Mouse (Mus musculus): ENCODE data around the gene Macrod2.

The Macrod2 gene

GRCm38 (mm10) chr2:141201303-141202014, 806.4 kb downstream of the Macrod2 start:
- peak; percentile 52 for DNase-seq (ENCODE audit: inconsistent ontology term)

- DNase-seq (ENCODE audit: inconsistent ontology term) = peak; percentile 5
These were observed 806.9 kb downstream of the Macrod2 start for GRCm38 (mm10) chr2:141202015-141202364.

- DNase-seq (ENCODE audit: inconsistent ontology term) = no peak
These were observed 816.2 kb downstream of the Macrod2 start for GRCm38 (mm10) chr2:141211346-141211745.

GRCm38 (mm10) chr2:141212291-141212690, 817.2 kb downstream of the Macrod2 start:
- no peak for DNase-seq (ENCODE audit: inconsistent ontology term)

- DNase-seq (ENCODE audit: inconsistent ontology term) = no peak
These were observed 822.4 kb downstream of the Macrod2 start for GRCm38 (mm10) chr2:141217490-141217889.

- no peak for DNase-seq (ENCODE audit: inconsistent ontology term)
These were observed 822.8 kb downstream of the Macrod2 start for GRCm38 (mm10) chr2:141217925-141218324.

GRCm38 (mm10) chr2:141228809-141229208, 833.7 kb downstream of the Macrod2 start:
- DNase-seq (ENCODE audit: inconsistent ontology term) = no peak

- DNase-seq (ENCODE audit: inconsistent ontology term) = no peak
These were observed 834.7 kb downstream of the Macrod2 start for GRCm38 (mm10) chr2:141229820-141230219.

GRCm38 (mm10) chr2:141231011-141231668, 836.0 kb downstream of the Macrod2 start:
- DNase-seq (ENCODE audit: inconsistent ontology term) = peak; percentile 12

- DNase-seq (ENCODE audit: inconsistent ontology term) = peak; percentile 15
These were observed 839.2 kb downstream of the Macrod2 start for GRCm38 (mm10) chr2:141234306-141234705.

GRCm38 (mm10) chr2:141234724-141235453, 839.8 kb downstream of the Macrod2 start:
- DNase-seq (ENCODE audit: inconsistent ontology term) = peak; percentile 14

GRCm38 (mm10) chr2:141247680-141248079, 852.6 kb downstream of the Macrod2 start:
- no peak for DNase-seq (ENCODE audit: inconsistent ontology term)

GRCm38 (mm10) chr2:141264582-141264981, 869.5 kb downstream of the Macrod2 start:
- no peak for DNase-seq (ENCODE audit: inconsistent ontology term)

- DNase-seq (ENCODE audit: inconsistent ontology term) = no peak
These were observed 871.5 kb downstream of the Macrod2 start for GRCm38 (mm10) chr2:141266591-141266990.

GRCm38 (mm10) chr2:141271541-141271940, 876.4 kb downstream of the Macrod2 start:
- DNase-seq (ENCODE audit: inconsistent ontology term) = peak; percentile 67

GRCm38 (mm10) chr2:141272966-141273365, 877.9 kb downstream of the Macrod2 start:
- no peak for DNase-seq (ENCODE audit: inconsistent ontology term)

GRCm38 (mm10) chr2:141274262-141274661, 879.2 kb downstream of the Macrod2 start:
- no peak for DNase-seq (ENCODE audit: inconsistent ontology term)

- peak; percentile 95 for DNase-seq (ENCODE audit: inconsistent ontology term)
These were observed 884.1 kb downstream of the Macrod2 start for GRCm38 (mm10) chr2:141279130-141279698.

GRCm38 (mm10) chr2:141280817-141281216, 885.7 kb downstream of the Macrod2 start:
- DNase-seq (ENCODE audit: inconsistent ontology term) = no peak

GRCm38 (mm10) chr2:141286110-141286747, 891.1 kb downstream of the Macrod2 start:
- peak; percentile 79 for DNase-seq (ENCODE audit: inconsistent ontology term)

GRCm38 (mm10) chr2:141288494-141288893, 893.4 kb downstream of the Macrod2 start:
- no peak for DNase-seq (ENCODE audit: inconsistent ontology term)
